Mouse (Mus musculus) lung, embryonic 15.5 days (tissue): ENCODE data around the gene Sprr2e. TPM values are rescaled to one million over a fixed set of nuclear protein-coding genes. Genes with fewer than 3 reads are reported as not detected.

ENCODE experiments used
- ATAC-seq: fragments of 200-750 bp; cut with Nextera tagmentation; 2 replicates; pipeline ENCODE4 v1.8.0; 2017; ENCODE audit warnings: moderate number of reproducible peaks, borderline replicate concordance; ENCODE audit not compliant: low FRiP score, low TSS enrichment; ENCODE audit errors: extremely low read depth
- H3K27ac ChIP-seq: fragments of 300-500 bp; sonication (generic); 2 replicates; pipeline ENCODE4 v1.5.1; 2015; ENCODE audit warnings: moderate library complexity, mild to moderate bottlenecking, inconsistent platforms
- H3K27me3 ChIP-seq: fragments of 300-500 bp; sonication (generic); 2 replicates; pipeline ENCODE4 v1.6.1; 2015; ENCODE audit warnings: inconsistent platforms
- H3K36me3 ChIP-seq: fragments of 300-500 bp; sonication (generic); 2 replicates; pipeline ENCODE4 v1.6.1; 2015; ENCODE audit warnings: inconsistent platforms
- H3K4me1 ChIP-seq: fragments of 300-500 bp; sonication (generic); 2 replicates; pipeline ENCODE4 v1.6.1; 2015; ENCODE audit warnings: inconsistent platforms
- H3K4me2 ChIP-seq: fragments of 300-500 bp; sonication (generic); 2 replicates; pipeline ENCODE4 v1.6.1; 2015; ENCODE audit warnings: inconsistent platforms, mild to moderate bottlenecking, moderate library complexity
- H3K4me3 ChIP-seq: fragments of 300-500 bp; sonication (generic); 2 replicates; pipeline ENCODE4 v1.5.1; 2015; ENCODE audit warnings: mild to moderate bottlenecking, inconsistent platforms
- H3K9ac ChIP-seq: fragments of 300-500 bp; sonication (generic); 2 replicates; pipeline ENCODE4 v1.6.1; 2015; ENCODE audit warnings: inconsistent platforms
- H3K9me3 ChIP-seq: fragments of 300-500 bp; sonication (generic); 2 replicates; pipeline ENCODE4 v1.6.1; 2016; ENCODE audit warnings: inconsistent platforms
- WGBS: fragments of 180-500 bp; shearing (Covaris S2); methylation state at CpG from one replicate; pipeline ENCODE4 v1.1.7; 2015; 5-methylcytosine and 5-hydroxymethylcytosine counted together
- polyA plus RNA-seq: library from polyadenylated mRNA; unstranded; fragments of >200 nt; fragmentation: Nextera tagmentation; extraction: Ambion mirVana; gene quantifications from 2 replicates; pipeline ENCODE4 v1.2.1, GENCODE M21; 2015

The Sprr2e gene
- not detected in 2 replicates for polyA plus RNA-seq

GRCm38 (mm10) chr3:92351843-92352242 is at the start of gene Sprr2e:
Gene Sprr2e, plus strand, starts transcription at chr3:92352143.
- Histone ChIP-seq H3K9me3 (no peaks in the 10 kb centered on the region), H3K27me3 (no peaks in the 10 kb centered on the region), H3K4me3 (no peak within 1 kb of the TSS), H3K4me2 (no peak within 1 kb of the TSS), H3K36me3 (no peaks in the 10 kb centered on the region), H3K27ac (no peak within 1 kb of the TSS), H3K9ac (no peak within 1 kb of the TSS), H3K4me1 (no peaks in the 10 kb centered on the region)
- ATAC-seq = no peak
- WGBS = 80% methylated on average over 2 of the region's 2 CpGs

GRCm38 (mm10) chr3:92307406-92307805 is 44.5 kb upstream of the Sprr2e start:
- no peak overlapping the region for H3K9ac ChIP-seq
- WGBS = 94% methylated on average over 1 of the region's 1 CpGs
- no peak for ATAC-seq

GRCm38 (mm10) chr3:92316320-92316719 is 35.6 kb upstream of the Sprr2e start, which contains the start of gene Sprr2b:
Gene Sprr2b, plus strand, starts transcription at chr3:92316620.
- no peak within 1 kb of the TSS for H3K4me3 ChIP-seq
- no peak within 1 kb of the TSS for H3K9ac ChIP-seq
- H3K4me2 ChIP-seq = no peak within 1 kb of the TSS
- WGBS = 72% methylated on average over 2 of the region's 2 CpGs
- no peak within 1 kb of the TSS for H3K27ac ChIP-seq
- H3K27me3 ChIP-seq = no peaks in the 10 kb centered on the region
- no peaks in the 10 kb centered on the region for H3K9me3 ChIP-seq
- H3K36me3 ChIP-seq = no peaks in the 10 kb centered on the region
- ATAC-seq = no peak
- no peaks in the 10 kb centered on the region for H3K4me1 ChIP-seq

More at GRCm38 (mm10) chr3:92307406-92307805, 44.5 kb upstream of the Sprr2e start:
- Histone ChIP-seq H3K4me1 (no peaks in the 10 kb centered on the region), H3K4me3 (no peak overlapping the region), H3K9me3 (no peaks in the 10 kb centered on the region), H3K36me3 (no peaks in the 10 kb centered on the region), H3K27me3 (no peaks in the 10 kb centered on the region), H3K27ac (no peak overlapping the region), H3K4me2 (no peak overlapping the region)

- Histone ChIP-seq H3K27ac (no peak overlapping the region), H3K4me1 (no peaks in the 10 kb centered on the region), H3K27me3 (no peaks in the 10 kb centered on the region), H3K4me3 (no peak overlapping the region), H3K4me2 (no peak overlapping the region), H3K9me3 (no peaks in the 10 kb centered on the region), H3K36me3 (no peaks in the 10 kb centered on the region), H3K9ac (no peak overlapping the region)
- no peak for ATAC-seq
- WGBS = 83% methylated on average over 2 of the region's 2 CpGs
These were observed 34.6 kb upstream of the Sprr2e start for GRCm38 (mm10) chr3:92317384-92317783.

GRCm38 (mm10) chr3:92336278-92336677 is 15.7 kb upstream of the Sprr2e start:
- Histone ChIP-seq H3K4me3 (no peak overlapping the region), H3K4me2 (no peak overlapping the region), H3K36me3 (no peaks in the 10 kb centered on the region), H3K27me3 (no peaks in the 10 kb centered on the region), H3K9ac (no peak overlapping the region), H3K4me1 (no peaks in the 10 kb centered on the region), H3K9me3 (no peaks in the 10 kb centered on the region), H3K27ac (no peak overlapping the region)
- no peak for ATAC-seq
- WGBS = 57% methylated on average over 1 of the region's 1 CpGs

- 81% methylated on average over 5 of the region's 5 CpGs for WGBS
- H3K27ac ChIP-seq = no peak within 1 kb of the TSS
These were observed 13.1 kb upstream of the Sprr2e start, which contains the start of gene Sprr2d for GRCm38 (mm10) chr3:92338840-92339239. Gene Sprr2d, plus strand, starts transcription at chr3:92339140.

GRCm38 (mm10) chr3:92361619-92362018 is 9.7 kb downstream of the Sprr2e start:
- no peaks in the 10 kb centered on the region for H3K9me3 ChIP-seq
- ATAC-seq = no peak
- H3K4me3 ChIP-seq = no peak overlapping the region
- no peaks in the 10 kb centered on the region for H3K27me3 ChIP-seq
- H3K4me2 ChIP-seq = no peak overlapping the region
- H3K27ac ChIP-seq = no peak overlapping the region
- no peaks in the 10 kb centered on the region for H3K4me1 ChIP-seq
- no peaks in the 10 kb centered on the region for H3K36me3 ChIP-seq
- no peak overlapping the region for H3K9ac ChIP-seq

More at GRCm38 (mm10) chr3:92338840-92339239, 13.1 kb upstream of the Sprr2e start, which contains the start of gene Sprr2d:
- no peak within 1 kb of the TSS for H3K9ac ChIP-seq
- H3K4me1 ChIP-seq = no peaks in the 10 kb centered on the region
- H3K36me3 ChIP-seq = no peaks in the 10 kb centered on the region
- no peak within 1 kb of the TSS for H3K4me2 ChIP-seq
- no peaks in the 10 kb centered on the region for H3K27me3 ChIP-seq
- H3K4me3 ChIP-seq = no peak within 1 kb of the TSS
- no peak for ATAC-seq
- no peaks in the 10 kb centered on the region for H3K9me3 ChIP-seq

GRCm38 (mm10) chr3:92364887-92365286 is 12.9 kb downstream of the Sprr2e start, which contains the start of gene Sprr2f:
Gene Sprr2f, plus strand, starts transcription at chr3:92365187.
- Histone ChIP-seq H3K4me2 (no peak within 1 kb of the TSS), H3K27ac (no peak within 1 kb of the TSS), H3K36me3 (no peaks in the 10 kb centered on the region), H3K9me3 (no peaks in the 10 kb centered on the region), H3K9ac (no peak within 1 kb of the TSS), H3K4me1 (no peaks in the 10 kb centered on the region), H3K4me3 (no peak within 1 kb of the TSS), H3K27me3 (no peaks in the 10 kb centered on the region)
- WGBS = 67% methylated on average over 3 of the region's 3 CpGs
- ATAC-seq = no peak

- WGBS = 67% methylated on average over 2 of the region's 2 CpGs
- Histone ChIP-seq H3K9ac (no peak overlapping the region), H3K4me2 (no peak overlapping the region), H3K27me3 (no peaks in the 10 kb centered on the region), H3K9me3 (no peaks in the 10 kb centered on the region), H3K4me1 (no peaks in the 10 kb centered on the region), H3K27ac (no peak overlapping the region), H3K4me3 (no peak overlapping the region), H3K36me3 (no peaks in the 10 kb centered on the region)
- no peak for ATAC-seq
These were observed 21.7 kb downstream of the Sprr2e start for GRCm38 (mm10) chr3:92373613-92374012.

GRCm38 (mm10) chr3:92385385-92385784 is 33.4 kb downstream of the Sprr2e start, which contains the start of gene Sprr2h:
Gene Sprr2h, plus strand, starts transcription at chr3:92385685.
- no peaks in the 10 kb centered on the region for H3K27me3 ChIP-seq
- H3K4me2 ChIP-seq = no peak within 1 kb of the TSS
- no peaks in the 10 kb centered on the region for H3K36me3 ChIP-seq
- no peak within 1 kb of the TSS for H3K9ac ChIP-seq
- H3K4me3 ChIP-seq = no peak within 1 kb of the TSS
- no peak for ATAC-seq
- 77% methylated on average over 1 of the region's 1 CpGs for WGBS
- H3K9me3 ChIP-seq = no peaks in the 10 kb centered on the region
- H3K4me1 ChIP-seq = no peaks in the 10 kb centered on the region
- no peak within 1 kb of the TSS for H3K27ac ChIP-seq

- no peaks in the 10 kb centered on the region for H3K9me3 ChIP-seq
- WGBS = 45% methylated on average over 1 of the region's 1 CpGs
- H3K27me3 ChIP-seq = no peaks in the 10 kb centered on the region
- no peak overlapping the region for H3K4me2 ChIP-seq
- H3K9ac ChIP-seq = no peak overlapping the region
- no peak overlapping the region for H3K27ac ChIP-seq
- no peak overlapping the region for H3K4me3 ChIP-seq
- no peaks in the 10 kb centered on the region for H3K36me3 ChIP-seq
- no peak for ATAC-seq
- no peaks in the 10 kb centered on the region for H3K4me1 ChIP-seq
These were observed 42.4 kb downstream of the Sprr2e start for GRCm38 (mm10) chr3:92394301-92394700.
